In genomic region chr9:110413785-110414184, GRCm38 (mm10) we compare ENCODE assay signal across 9 mouse cellular contexts. TPM values are rescaled to one million over a fixed set of nuclear protein-coding genes. Genes with fewer than 3 reads are reported as not detected.
A peak's percentile ranks its signal among the peaks of the same experiment; 100 is the strongest.
DNase-seq lines count a peak whose midpoint lies in the region; ATAC-seq and TF ChIP-seq lines count a peak whose summit lies in the region.
"Had no signal": no experiment of that assay in that cellular context is flagged by ENCODE, and none has a peak within 500 bp of the region (broad histone marks: within the 10 kb centered on the region; RNA-seq: fewer than 3 reads in every experiment).

No protein-coding gene starts in this region.

- intact Hi-C loops in gastrocnemius, postnatal 14 days (cut with DNase I; ENCODE audit: low total_unique reads) = loop anchor here (5.0 kb wide), 1 partner anchor 119 kb away; the partner anchor contains the start of gene Setd2

- H3K27me3 ChIP-seq in hindbrain, embryonic 11.5 days (ENCODE audit: control insufficient read depth, insufficient read depth, low read length) = no peaks in the 10 kb centered on the region
- no peaks in the 10 kb centered on the region for H3K27me3 ChIP-seq in hindbrain, embryonic 13.5 days
- no peaks in the 10 kb centered on the region for H3K27me3 ChIP-seq in C2C12 (ENCODE audit: control insufficient read depth, insufficient read depth, insufficient read length)
- H3K27me3 ChIP-seq: midbrain, embryonic 12.5 days had no signal

- peak; percentile 55 for DNase-seq in hindbrain, embryonic 11.5 days (ENCODE audit: low spot score)
- DNase-seq in 3T3-L1 (ENCODE audit: low read depth, low spot score) = peak; percentile 78
- DNase-seq in forelimb bud, embryonic 11.5 days (ENCODE audit: low read depth, low spot score) = peak; percentile 41
- DNase-seq in mesoderm, embryonic 11.5 days (ENCODE audit: low read depth, low spot score) = peak; percentile 23
- no peak for DNase-seq in gastrocnemius, postnatal 14 days

- H3K36me3 ChIP-seq in hindbrain, embryonic 11.5 days (ENCODE audit: control insufficient read depth, insufficient read depth, low read length) = no peaks in the 10 kb centered on the region
- no peaks in the 10 kb centered on the region for H3K36me3 ChIP-seq in hindbrain, embryonic 13.5 days
- no peaks in the 10 kb centered on the region for H3K36me3 ChIP-seq in C2C12 (ENCODE audit: control insufficient read depth, insufficient read depth)
- H3K36me3 ChIP-seq: midbrain, embryonic 12.5 days had no signal

- no peak overlapping the region for H3K4me3 ChIP-seq in hindbrain, embryonic 11.5 days (ENCODE audit: low read depth, low read length)
- H3K4me3 ChIP-seq in hindbrain, embryonic 13.5 days = no peak overlapping the region
- no peak overlapping the region for H3K4me3 ChIP-seq in C2C12 (ENCODE audit: insufficient read depth, poor library complexity, severe bottlenecking)
- H3K4me3 ChIP-seq: erythroblast, embryonic 14.5 days; midbrain, embryonic 12.5 days had no signal

- H3K9me3 ChIP-seq in hindbrain, embryonic 11.5 days (ENCODE audit: control insufficient read depth, low read length) = no peaks in the 10 kb centered on the region
- no peaks in the 10 kb centered on the region for H3K9me3 ChIP-seq in hindbrain, embryonic 13.5 days
- H3K9me3 ChIP-seq: midbrain, embryonic 12.5 days had no signal

- 63% methylated on average over 9 of the region's 9 CpGs for WGBS in hindbrain, embryonic 11.5 days
- 62% methylated on average over 9 of the region's 9 CpGs for whole genome bisulfite sequencing in hindbrain, embryonic 13.5 days

- H3K27ac ChIP-seq in hindbrain, embryonic 11.5 days (ENCODE audit: low read depth, low read length) = no peak overlapping the region
- H3K27ac ChIP-seq in hindbrain, embryonic 13.5 days = no peak overlapping the region
- H3K27ac ChIP-seq: midbrain, embryonic 12.5 days had no signal

- peak; percentile 10 for TF ChIP-seq CTCF in C2C12 (IDR thresholded peaks at IDR 0.05; ENCODE audit: control insufficient read depth, insufficient read depth, insufficient read length)

- no peaks in the 10 kb centered on the region for H3K4me1 ChIP-seq in hindbrain, embryonic 11.5 days (replicated peaks; ENCODE audit: control insufficient read depth, insufficient read depth, low read length)
- peaks cover 5% of the 10 kb centered on the region for H3K4me1 ChIP-seq in hindbrain, embryonic 13.5 days (replicated peaks)

- H3K4me2 ChIP-seq in hindbrain, embryonic 11.5 days (replicated peaks; ENCODE audit: low read depth, low read length) = no peak overlapping the region
- no peak overlapping the region for H3K4me2 ChIP-seq in hindbrain, embryonic 13.5 days
- H3K4me2 ChIP-seq: midbrain, embryonic 12.5 days had no signal

- no peaks in the 10 kb centered on the region for H3K79me2 ChIP-seq in C2C12 (ENCODE audit: control insufficient read depth, insufficient read depth)

- H3K79me3 ChIP-seq in C2C12 (ENCODE audit: low read depth) = no peaks in the 10 kb centered on the region

- no peak overlapping the region for H3ac ChIP-seq in C2C12 (ENCODE audit: control insufficient read depth, insufficient read length, low read depth)

- H3K9ac ChIP-seq in hindbrain, embryonic 11.5 days (ENCODE audit: low read depth, low read length) = no peak overlapping the region
- no peak overlapping the region for H3K9ac ChIP-seq in hindbrain, embryonic 13.5 days
- H3K9ac ChIP-seq: midbrain, embryonic 12.5 days had no signal

- no peak for ATAC-seq in hindbrain, embryonic 11.5 days (ENCODE audit: low FRiP score)
- no peak for ATAC-seq in hindbrain, embryonic 13.5 days (ENCODE audit: low FRiP score)

TF ChIP-seq in C2C12, 6 proteins besides CTCF, POLR2A, EP300 and RAD21:
- TF ChIP-seq MYOG (IDR thresholded peaks at IDR 0.05; ENCODE audit: control insufficient read depth, extremely low read depth, insufficient read length) (no peak), CEBPB (IDR thresholded peaks at IDR 0.05; ENCODE audit: low read depth) (no peak), MYOD1 (IDR thresholded peaks at IDR 0.05; ENCODE audit: control insufficient read depth, insufficient read length, low read depth) (no peak), MAX (IDR thresholded peaks at IDR 0.05) (no peak), USF1 (IDR thresholded peaks at IDR 0.05; ENCODE audit: low read depth) (no peak), FOSL1 (IDR thresholded peaks at IDR 0.05; ENCODE audit: insufficient read depth, low read length, poor library complexity, severe bottlenecking) (no peak)

RNA-seq across cellular contexts. Expression of gene Ngp, which starts 5.8 kb away (rescaled TPM):
- polyA plus RNA-seq in hindbrain, embryonic 11.5 days (2014; fragmentation: Nextera tagmentation; extraction: Ambion mirVana) = 0.14 and 0.45 TPM in 2 replicates
- 1.4 and 2.8 TPM in 2 replicates for polyA plus RNA-seq in hindbrain, embryonic 13.5 days (2015; fragmentation: Nextera tagmentation; extraction: Ambion mirVana)
- 0.02 TPM for polyA plus RNA-seq in C2C12 (2012; fragmentation: generic; extraction: Trizol)
- under 1 TPM in 1 of 2 experiments, not detected in 1; 0.18 TPM for total RNA-seq in gastrocnemius, postnatal 14 days (2021)

RNA-seq across cellular contexts. Expression of gene Ptpn23, which starts 5.8 kb away (rescaled TPM):
- polyA plus RNA-seq in hindbrain, embryonic 11.5 days (2014; fragmentation: Nextera tagmentation; extraction: Ambion mirVana) = 15.3 and 18.5 TPM in 2 replicates
- 23.4 and 25.2 TPM in 2 replicates for polyA plus RNA-seq in hindbrain, embryonic 13.5 days (2015; fragmentation: Nextera tagmentation; extraction: Ambion mirVana)
- polyA plus RNA-seq in C2C12 (2012; fragmentation: generic; extraction: Trizol) = 32.4 TPM
- total RNA-seq in gastrocnemius, postnatal 14 days (2021) = 10 to 100 TPM; 10.2 to 10.3 TPM
